In genomic region chr9:49781016-49781772, GRCm38 (mm10) we compare ENCODE assay signal across 28 mouse cellular contexts. TPM values are rescaled to one million over a fixed set of nuclear protein-coding genes. Genes with fewer than 3 reads are reported as not detected.
DNase-seq lines count a peak whose midpoint lies in the region; ATAC-seq and TF ChIP-seq lines count a peak whose summit lies in the region.
"Had no signal": no experiment of that assay in that cellular context is flagged by ENCODE, and none has a peak within 500 bp of the region (broad histone marks: within the 10 kb centered on the region; RNA-seq: fewer than 3 reads in every experiment).

No protein-coding gene starts in this region.

- H3K27ac ChIP-seq in heart, embryonic 13.5 days (replicated peaks): peak overlapping the region; percentile 73
- no peak overlapping the region for H3K27ac ChIP-seq in hindbrain, embryonic 16.5 days (ENCODE audit: low read depth, low read length)
- H3K27ac ChIP-seq in hindbrain, embryonic 12.5 days: no peak overlapping the region
- no peak overlapping the region for H3K27ac ChIP-seq in midbrain, postnatal 0 days (ENCODE audit: low read depth, low read length)
- H3K27ac ChIP-seq in midbrain, embryonic 13.5 days: no peak overlapping the region
- H3K27ac ChIP-seq: forebrain, embryonic 12.5 days; hindbrain, embryonic 13.5 days; liver, embryonic 14.5 days; macrophage; neural tube, embryonic 13.5 days had no signal

- no peaks in the 10 kb centered on the region for H3K27me3 ChIP-seq in heart, embryonic 13.5 days (replicated peaks)
- no peaks in the 10 kb centered on the region for H3K27me3 ChIP-seq in hindbrain, embryonic 16.5 days (replicated peaks; ENCODE audit: control insufficient read depth, insufficient read depth, low read length)
- no peaks in the 10 kb centered on the region for H3K27me3 ChIP-seq in hindbrain, embryonic 12.5 days
- no peaks in the 10 kb centered on the region for H3K27me3 ChIP-seq in midbrain, postnatal 0 days (ENCODE audit: insufficient read depth, low read length)
- no peaks in the 10 kb centered on the region for H3K27me3 ChIP-seq in midbrain, embryonic 13.5 days
- H3K27me3 ChIP-seq: hindbrain, embryonic 13.5 days; neural tube, embryonic 13.5 days had no signal

- no peak for TF ChIP-seq CTCF in midbrain, postnatal 0 days (IDR thresholded peaks at IDR 0.05)

- no peak overlapping the region; the same call in 1 of the 2 replicates for H3K9ac ChIP-seq in heart, embryonic 13.5 days
- no peak overlapping the region for H3K9ac ChIP-seq in hindbrain, embryonic 16.5 days (ENCODE audit: low read depth, low read length)
- H3K9ac ChIP-seq in hindbrain, embryonic 12.5 days: no peak overlapping the region
- no peak overlapping the region for H3K9ac ChIP-seq in midbrain, postnatal 0 days (replicated peaks; ENCODE audit: low read length, poor library complexity, severe bottlenecking)
- H3K9ac ChIP-seq in midbrain, embryonic 13.5 days (replicated peaks): no peak overlapping the region
- H3K9ac ChIP-seq: forebrain, embryonic 12.5 days; forebrain, postnatal 0 days; hindbrain, embryonic 13.5 days; liver, embryonic 14.5 days; neural tube, embryonic 13.5 days had no signal

- WGBS in heart, embryonic 13.5 days: 40% methylated on average over 9 of the region's 9 CpGs
- 74% methylated on average over 9 of the region's 9 CpGs for WGBS in hindbrain, embryonic 16.5 days
- 80% methylated on average over 9 of the region's 9 CpGs for WGBS in hindbrain, embryonic 12.5 days
- 64% methylated on average over 9 of the region's 9 CpGs for WGBS in midbrain, postnatal 0 days
- 75% methylated on average over 9 of the region's 9 CpGs for WGBS in midbrain, embryonic 13.5 days

- peaks cover 15% of the 10 kb centered on the region for H3K4me1 ChIP-seq in heart, embryonic 13.5 days
- H3K4me1 ChIP-seq in hindbrain, embryonic 16.5 days (ENCODE audit: control insufficient read depth, insufficient read depth, low read depth, low read length): peaks cover 3% of the 10 kb centered on the region
- H3K4me1 ChIP-seq in hindbrain, embryonic 12.5 days: peaks cover 15% of the 10 kb centered on the region
- 0 out of 2 replicates have a peak, but pooled peaks cover 4% of the 10 kb centered on the region for H3K4me1 ChIP-seq in midbrain, postnatal 0 days (ENCODE audit: insufficient read depth, low read length)
- peaks cover 30% of the 10 kb centered on the region for H3K4me1 ChIP-seq in midbrain, embryonic 13.5 days (replicated peaks)

- H3K36me3 ChIP-seq in heart, embryonic 13.5 days: peaks cover 6% of the 10 kb centered on the region; the same call in 1 of the 2 replicates
- no peaks in the 10 kb centered on the region for H3K36me3 ChIP-seq in hindbrain, embryonic 16.5 days (ENCODE audit: control insufficient read depth, insufficient read depth, low read length)
- H3K36me3 ChIP-seq in hindbrain, embryonic 12.5 days: no peaks in the 10 kb centered on the region
- no peaks in the 10 kb centered on the region for H3K36me3 ChIP-seq in midbrain, postnatal 0 days (ENCODE audit: insufficient read depth, low read length)
- 0 out of 2 replicates have a peak, but pooled peaks cover 6% of the 10 kb centered on the region for H3K36me3 ChIP-seq in midbrain, embryonic 13.5 days
- H3K36me3 ChIP-seq: forebrain, embryonic 12.5 days; hindbrain, embryonic 13.5 days; neural tube, embryonic 13.5 days had no signal

- H3K4me2 ChIP-seq in heart, embryonic 13.5 days: 0 out of 2 replicates have a peak overlapping the region, but pooled peaks have one; percentile 9
- H3K4me2 ChIP-seq in hindbrain, embryonic 16.5 days (ENCODE audit: low read length): no peak overlapping the region
- no peak overlapping the region for H3K4me2 ChIP-seq in hindbrain, embryonic 12.5 days (replicated peaks)
- H3K4me2 ChIP-seq in midbrain, postnatal 0 days (ENCODE audit: low read depth, low read length, poor library complexity, severe bottlenecking): no peak overlapping the region
- no peak overlapping the region for H3K4me2 ChIP-seq in midbrain, embryonic 13.5 days (replicated peaks)
- H3K4me2 ChIP-seq: forebrain, embryonic 12.5 days; hindbrain, embryonic 13.5 days; neural tube, embryonic 13.5 days had no signal

- ATAC-seq in heart, embryonic 13.5 days (ENCODE audit: extremely low read depth, insufficient number of reproducible peaks, low FRiP score, low TSS enrichment): no peak
- 0 out of 2 replicates have a peak, but pooled peaks have one; percentile 54 for ATAC-seq in hindbrain, embryonic 16.5 days
- no peak for ATAC-seq in hindbrain, embryonic 12.5 days (ENCODE audit: low FRiP score)
- no peak for ATAC-seq in midbrain, postnatal 0 days (ENCODE audit: low FRiP score)
- ATAC-seq in midbrain, embryonic 13.5 days: no peak
- ATAC-seq: CD4-positive, CD25-positive, alpha-beta regulatory T cell, adult 4 months; forebrain, postnatal 0 days; inflammation-experienced regulatory T-cells, adult 6 months had no signal

- DNase-seq in heart, adult 8-10 months (ENCODE audit: low spot score): no peak
- DNase-seq in midbrain, postnatal 0 days (ENCODE audit: low spot score): peak; percentile 22
- peak; percentile 90 for DNase-seq in retina, postnatal 1 day
- no peak for DNase-seq in embryo, embryonic 10.5 days (ENCODE audit: low spot score)
- DNase-seq: adrenal gland, postnatal 25 days; cerebellum, adult 11-12 months; cerebellum, postnatal 10 days; forebrain, postnatal 0 days; gastrocnemius, postnatal 14 days; kidney, adult 11 months; layer of hippocampus, adult 9-11 months; liver; lung, adult 2 months; lung, postnatal 10 days; midbrain, embryonic 14.5 days; right cerebral cortex, postnatal 14 days had no signal

- H3K4me3 ChIP-seq in heart, embryonic 13.5 days: no peak overlapping the region
- H3K4me3 ChIP-seq in hindbrain, embryonic 16.5 days (ENCODE audit: low read length): no peak overlapping the region
- no peak overlapping the region for H3K4me3 ChIP-seq in hindbrain, embryonic 12.5 days
- H3K4me3 ChIP-seq in midbrain, postnatal 0 days (ENCODE audit: low read depth, low read length): no peak overlapping the region
- H3K4me3 ChIP-seq in midbrain, embryonic 13.5 days (replicated peaks): no peak overlapping the region
- H3K4me3 ChIP-seq: erythroblast, embryonic 14.5 days; forebrain, embryonic 12.5 days; hindbrain, embryonic 13.5 days; neural tube, embryonic 13.5 days had no signal

- peaks cover 5% of the 10 kb centered on the region; the same call in 1 of the 2 replicates for H3K9me3 ChIP-seq in heart, embryonic 13.5 days
- no peaks in the 10 kb centered on the region for H3K9me3 ChIP-seq in hindbrain, embryonic 16.5 days (ENCODE audit: control insufficient read depth, low read length)
- no peaks in the 10 kb centered on the region for H3K9me3 ChIP-seq in hindbrain, embryonic 12.5 days (replicated peaks)
- no peaks in the 10 kb centered on the region for H3K9me3 ChIP-seq in midbrain, postnatal 0 days (ENCODE audit: low read length)
- no peaks in the 10 kb centered on the region for H3K9me3 ChIP-seq in midbrain, embryonic 13.5 days
- H3K9me3 ChIP-seq: forebrain, embryonic 12.5 days; hindbrain, embryonic 13.5 days; neural tube, embryonic 13.5 days had no signal

RNA-seq across cellular contexts. Expression of gene Ncam1, which starts 17.5 kb away (rescaled TPM):
- polyA plus RNA-seq in heart, embryonic 13.5 days (2015; fragmentation: Nextera tagmentation; extraction: Ambion mirVana): 74.7 and 80.2 TPM in 2 replicates
- 1 to 10 TPM; 3.1 to 4.0 (median 3.3) TPM for total RNA-seq in heart, adult 8-10 months (2022)
- polyA plus RNA-seq in hindbrain, embryonic 16.5 days (2015; fragmentation: Nextera tagmentation; extraction: Ambion mirVana): 450 and 495 TPM in 2 replicates
- polyA plus RNA-seq in hindbrain, embryonic 12.5 days (2016; fragmentation: Nextera tagmentation; extraction: Ambion mirVana): 239 and 283 TPM in 2 replicates
- 601 and 603 TPM in 2 replicates for total RNA-seq in midbrain, postnatal 0 days (2014; rRNA removed)
- 615 and 685 TPM in 2 replicates for polyA plus RNA-seq in midbrain, postnatal 0 days (2015; fragmentation: Nextera tagmentation; extraction: Ambion mirVana)
- 432 and 461 TPM in 2 replicates for polyA plus RNA-seq in midbrain, embryonic 13.5 days (2015; fragmentation: Nextera tagmentation; extraction: Ambion mirVana)

Comparison
In these comparisons a context has a peak if more than half of its experiments do, and no peak if none do; other contexts are left out.
1. DNase-seq: peak in midbrain, postnatal 0 days (single experiment) and retina, postnatal 1 day (single experiment); none in heart, adult 8-10 months (single experiment) and embryo, embryonic 10.5 days (single experiment).